Mouse (Mus musculus): Measurements from ENCODE around the gene Hectd1.

Hectd1 gene

DNA sequence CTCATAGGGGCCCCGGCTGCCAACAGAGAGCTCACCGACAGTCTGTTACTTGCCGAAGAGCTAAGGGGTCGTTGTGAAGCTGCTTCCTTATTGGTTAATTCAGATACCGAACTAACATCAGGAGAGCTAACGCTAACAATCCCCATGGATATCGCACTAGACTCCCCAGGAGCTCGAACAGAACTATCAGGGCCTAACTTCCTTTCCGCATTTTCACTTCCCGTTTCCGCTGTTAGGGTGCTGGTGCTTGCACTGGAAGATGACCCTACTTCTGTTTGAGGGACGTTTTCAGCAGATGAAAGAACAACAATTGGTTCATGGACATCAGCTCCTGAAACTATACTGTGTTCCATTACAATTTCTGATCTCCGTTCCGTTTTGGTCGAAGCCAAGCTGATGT is 60.6 kb downstream of the Hectd1 start:
- no peak for DNase-seq (ENCODE audit: low spot score in 2 of 2)

DNA sequence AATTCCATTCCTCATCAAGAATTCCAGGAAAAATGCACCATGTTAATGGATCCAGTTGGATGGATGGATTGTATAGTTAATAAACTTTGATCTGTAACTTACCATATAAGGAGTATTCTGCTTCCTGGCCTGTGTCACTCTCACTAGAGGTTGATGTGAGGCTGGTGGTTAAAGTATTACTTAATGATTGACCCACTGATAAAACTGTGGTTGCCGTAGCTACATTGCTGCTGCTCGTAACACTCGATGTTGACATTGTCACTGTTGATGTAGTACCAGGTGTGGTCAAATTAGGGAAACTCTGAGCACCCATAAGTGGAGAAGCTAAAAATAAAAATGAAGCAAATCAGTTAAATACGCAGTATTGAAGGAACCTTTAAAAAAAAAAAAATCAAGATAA is 61.9 kb downstream of the Hectd1 start:
- no peak for DNase-seq (ENCODE audit: low spot score in 2 of 2)

DNA sequence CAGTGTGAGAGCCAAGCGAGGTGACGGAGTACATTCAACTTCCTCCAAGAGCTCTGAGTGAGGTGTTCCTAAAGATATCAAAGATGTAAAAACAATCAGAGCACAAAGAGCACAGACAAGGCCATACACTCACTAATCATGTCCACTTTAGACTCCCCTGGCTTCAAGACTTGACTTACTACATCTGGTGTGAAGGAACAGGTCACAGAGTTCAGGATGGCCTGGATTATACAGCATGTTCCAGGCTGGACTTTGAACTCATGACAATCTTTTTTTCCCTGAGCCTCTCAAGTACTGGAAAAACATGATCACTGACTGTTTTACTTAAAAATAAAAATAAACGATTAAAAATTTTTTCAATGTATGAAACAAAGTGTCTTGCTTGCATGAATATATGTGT is 70.0 kb downstream of the Hectd1 start:
- DNase-seq (ENCODE audit: low spot score in 2 of 2), result no peak

DNA sequence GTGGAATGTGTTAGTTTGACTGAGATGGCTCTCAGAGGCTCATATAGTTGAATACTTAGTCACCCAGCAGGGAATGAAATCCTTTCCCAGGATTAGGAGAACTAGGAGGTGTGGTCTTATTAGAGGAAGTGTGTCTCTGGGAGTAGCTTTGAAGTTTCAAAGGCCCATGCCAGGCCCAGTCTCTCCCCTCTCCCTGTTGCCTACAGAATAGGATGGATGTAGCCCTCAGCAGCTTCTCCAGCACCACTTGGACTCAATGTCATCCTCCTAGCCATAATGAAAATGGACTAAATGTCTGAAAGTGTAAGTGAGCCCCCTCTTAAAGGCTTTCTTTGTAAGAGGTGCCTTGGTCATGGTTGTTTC is 72.8 kb downstream of the Hectd1 start:
- DNase-seq (ENCODE audit: low spot score in 2 of 2), result no peak

DNA sequence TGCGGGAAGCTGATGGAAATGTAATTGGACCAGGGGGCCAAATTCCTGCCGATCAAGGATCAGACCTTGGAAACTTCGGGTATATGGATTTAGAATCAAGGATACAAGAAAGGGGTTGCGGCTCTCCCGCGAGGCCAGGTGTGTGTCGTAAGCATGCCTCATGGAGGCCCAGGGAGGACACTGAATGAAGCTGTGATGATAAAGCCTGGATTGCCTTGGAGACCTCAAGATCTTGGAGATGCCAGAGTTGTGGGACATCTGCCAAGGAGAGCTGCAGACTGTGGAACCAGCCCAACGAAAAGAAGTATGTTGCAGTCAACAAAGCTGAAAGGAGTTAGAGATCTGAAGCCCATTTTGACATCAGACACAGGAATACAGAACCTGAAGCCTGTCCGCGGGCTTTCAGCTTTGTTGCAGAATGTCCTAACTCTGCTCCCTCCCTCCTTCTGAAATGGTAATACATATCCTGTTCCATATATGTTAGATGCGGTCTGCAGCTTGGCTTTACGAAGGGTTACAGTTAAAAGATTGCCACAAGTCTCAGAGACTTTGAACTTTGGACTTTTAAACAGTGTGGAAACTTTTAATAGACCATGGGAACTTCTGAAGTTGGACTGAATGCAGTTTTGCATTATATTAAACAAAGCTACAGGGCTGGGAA is 73.3 kb downstream of the Hectd1 start:
- DNase-seq (ENCODE audit: low spot score in 2 of 2), result no peak

DNA sequence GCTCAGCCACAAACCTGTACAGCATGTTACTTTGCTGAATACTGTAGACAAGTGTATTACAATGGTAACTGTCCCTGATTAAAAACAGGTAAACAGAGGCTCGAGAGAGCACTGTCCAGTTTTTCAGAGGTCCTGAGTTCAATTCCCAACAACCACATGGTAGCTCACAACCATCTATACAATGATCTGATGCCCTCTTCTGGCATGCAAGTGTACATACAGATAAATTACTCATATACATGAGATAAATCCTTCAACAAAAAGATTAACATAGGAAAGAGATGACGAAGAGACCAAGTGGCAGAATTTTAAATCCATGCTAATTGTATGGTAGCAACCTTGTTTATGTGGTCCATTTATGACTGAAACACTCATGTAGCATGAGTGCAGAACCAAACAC is 82.0 kb downstream of the Hectd1 start:
- DNase-seq (ENCODE audit: low spot score in 2 of 2), result no peak

DNA sequence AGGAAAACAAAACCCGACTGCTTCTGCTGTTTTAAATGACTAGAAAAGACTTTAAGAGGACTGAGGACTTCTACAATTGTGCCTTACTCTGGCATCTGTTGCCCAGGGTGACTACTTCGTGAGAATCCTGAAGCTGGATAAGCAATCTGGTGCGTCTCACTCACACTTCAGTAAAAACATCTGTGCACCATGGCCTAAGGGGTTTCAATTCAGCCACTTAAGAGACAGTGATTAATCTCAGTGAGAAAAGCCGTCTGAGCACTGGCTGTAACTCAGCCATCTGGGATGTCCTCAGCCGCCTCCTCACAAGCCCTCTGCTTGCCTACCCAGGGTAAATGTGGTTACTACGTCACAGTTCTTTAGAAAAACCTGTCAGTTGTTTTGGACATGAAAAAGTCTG is 84.4 kb downstream of the Hectd1 start:
- DNase-seq (ENCODE audit: low spot score in 2 of 2), result no peak

DNA sequence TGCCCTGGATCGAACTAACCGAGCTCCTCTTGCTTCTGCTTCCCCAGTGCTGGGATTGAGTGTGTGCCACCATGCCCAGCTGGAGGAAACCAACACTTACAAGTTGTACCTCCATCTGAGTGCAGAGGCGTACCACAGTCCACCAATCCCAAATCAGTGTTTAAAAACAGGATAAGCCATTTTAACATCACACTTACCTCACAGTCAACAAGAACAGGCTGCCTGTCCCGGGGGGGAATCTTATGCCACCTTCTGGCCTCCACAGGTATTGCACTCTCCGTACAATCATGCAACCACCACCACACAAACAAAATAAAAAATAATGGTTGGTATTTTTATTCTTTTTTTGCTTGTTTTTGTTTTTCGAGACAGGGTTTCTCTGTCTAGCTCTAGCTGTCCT is 87.6 kb downstream of the Hectd1 start:
- peak in 1 of 2 experiments; percentile 36 for DNase-seq (ENCODE audit: low spot score in 2 of 2)

DNA sequence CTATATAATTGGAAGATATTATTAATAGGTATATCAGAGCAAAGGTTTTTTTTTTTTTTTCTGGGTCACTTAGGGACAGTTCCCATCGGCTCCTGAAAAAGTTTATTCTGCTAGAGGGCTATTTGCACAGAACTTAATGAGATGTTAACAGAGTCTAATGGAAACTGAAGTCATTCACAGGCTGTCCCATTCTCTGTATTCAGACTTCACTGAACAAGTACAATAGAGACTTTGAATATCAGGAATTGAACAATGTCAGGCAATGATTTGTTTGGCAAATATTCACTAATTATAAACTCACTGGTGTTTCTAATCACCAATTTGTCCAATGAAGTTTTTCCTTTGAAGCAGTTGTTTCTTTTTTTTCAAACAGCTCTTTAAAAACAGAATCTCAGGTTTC is 92.5 kb downstream of the Hectd1 start:
- no peak for DNase-seq (ENCODE audit: low spot score in 2 of 2)

DNA sequence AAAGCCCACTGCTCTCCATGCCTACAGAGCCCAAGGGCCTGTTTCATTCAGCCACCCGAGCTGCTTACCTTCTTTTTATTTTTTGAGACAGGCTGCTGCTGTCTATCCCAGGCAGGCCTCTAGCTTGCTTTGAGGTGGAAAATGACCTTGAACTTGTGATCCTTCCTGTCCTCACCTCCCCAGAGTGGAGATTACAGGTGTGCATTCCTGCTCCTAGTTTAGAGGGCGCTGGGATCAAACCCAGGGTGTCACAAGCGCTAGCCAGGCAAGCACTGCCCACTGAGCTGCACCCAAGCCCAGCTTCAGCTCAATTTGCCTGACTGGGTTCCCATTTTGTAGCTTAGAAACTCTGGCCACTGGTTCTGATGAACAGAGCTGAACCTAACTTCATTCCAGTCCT is 93.0 kb downstream of the Hectd1 start:
- no peak for DNase-seq (ENCODE audit: low spot score in 2 of 2)

DNA sequence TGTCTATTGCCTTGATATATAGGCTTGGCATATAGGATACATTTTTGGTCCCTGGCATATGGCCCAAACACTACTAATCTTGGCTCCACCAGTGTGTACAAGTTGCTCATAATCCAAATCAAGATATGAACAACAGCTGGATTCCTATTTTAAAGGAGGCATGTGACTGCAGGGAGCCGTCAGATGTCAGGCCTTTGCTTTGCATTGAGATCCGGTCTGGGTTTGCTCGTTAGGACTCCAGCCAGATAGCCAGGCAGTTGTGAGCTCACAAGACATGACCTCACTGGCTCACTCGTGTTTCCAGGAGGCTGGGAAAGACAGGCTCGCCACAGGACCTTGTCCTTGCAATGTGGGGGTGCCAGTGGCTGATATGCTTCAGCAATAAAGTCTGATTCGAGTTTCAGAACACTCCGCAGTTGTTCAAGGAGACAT is 93.5 kb downstream of the Hectd1 start:
- DNase-seq (ENCODE audit: low spot score in 2 of 2), result no peak

DNA sequence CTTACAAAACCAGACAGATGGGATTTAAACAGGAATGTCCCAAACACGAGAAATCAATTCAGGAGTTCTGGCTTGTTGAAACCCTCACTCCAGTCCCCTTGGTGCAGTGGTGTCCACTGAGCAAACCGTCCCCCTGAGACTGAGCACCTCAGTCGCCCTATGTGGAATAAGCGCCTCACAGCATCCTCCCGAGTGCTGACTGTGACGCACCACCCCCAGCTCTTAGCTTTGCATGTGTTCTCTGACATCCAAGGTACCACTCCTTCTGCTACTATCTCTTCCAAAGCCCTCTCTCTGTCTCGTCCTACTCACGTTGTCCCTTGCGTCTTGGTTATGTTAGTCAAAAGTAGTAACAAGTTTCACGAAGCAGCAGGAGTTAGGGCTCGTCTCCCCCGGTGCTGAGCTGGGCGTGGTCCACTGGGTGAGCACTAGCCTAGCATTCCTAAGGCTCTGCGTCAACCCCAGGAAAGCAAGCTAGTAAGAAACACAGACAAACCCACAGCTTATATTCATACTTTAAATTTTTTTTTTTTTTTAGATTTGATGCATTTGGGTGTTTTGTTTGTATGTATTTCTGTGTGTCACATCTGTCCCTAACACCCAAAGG is 94.6 kb downstream of the Hectd1 start:
- DNase-seq (ENCODE audit: low spot score in 2 of 2), result no peak

DNA sequence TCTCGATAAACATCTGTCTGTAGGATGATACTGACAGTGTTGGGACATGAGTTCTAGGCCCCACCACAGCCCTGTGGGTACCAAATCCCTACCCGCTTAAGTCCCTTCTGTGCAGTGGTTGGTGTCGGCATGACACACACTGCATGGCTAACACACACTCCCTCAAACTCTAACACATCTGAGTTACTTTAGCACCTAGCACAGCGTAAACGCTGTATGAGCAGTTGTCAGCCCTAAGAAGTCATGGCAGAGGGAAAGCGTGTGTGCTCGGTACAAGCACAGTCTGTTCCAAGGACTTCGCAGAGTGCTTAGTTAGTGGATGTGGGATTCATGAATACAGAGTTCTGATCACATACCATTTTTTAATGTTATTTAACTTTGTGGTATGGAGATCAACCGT is 99.5 kb downstream of the Hectd1 start:
- no peak for DNase-seq (ENCODE audit: low spot score in 2 of 2)

DNA sequence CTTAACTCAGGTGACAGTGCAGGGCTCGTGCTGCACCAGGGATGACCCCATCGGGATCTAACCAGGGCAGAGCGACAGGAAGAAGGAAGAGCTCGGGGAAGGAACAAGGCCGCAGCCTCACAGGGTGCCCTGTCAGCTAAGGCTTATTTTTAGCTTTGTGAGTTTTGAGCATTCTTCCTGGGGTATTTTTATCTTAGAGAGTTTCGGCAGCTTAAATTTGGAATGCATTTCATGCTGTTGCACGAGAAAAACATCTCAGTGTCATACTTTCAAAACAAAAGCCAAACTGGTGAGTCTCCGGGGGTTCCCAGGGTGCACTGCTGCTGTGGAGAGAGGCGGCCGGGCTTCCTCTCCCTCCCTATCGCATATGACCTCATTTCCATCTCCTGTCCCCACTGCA is 100.3 kb downstream of the Hectd1 start:
- no peak for DNase-seq (ENCODE audit: low spot score in 2 of 2)

DNA sequence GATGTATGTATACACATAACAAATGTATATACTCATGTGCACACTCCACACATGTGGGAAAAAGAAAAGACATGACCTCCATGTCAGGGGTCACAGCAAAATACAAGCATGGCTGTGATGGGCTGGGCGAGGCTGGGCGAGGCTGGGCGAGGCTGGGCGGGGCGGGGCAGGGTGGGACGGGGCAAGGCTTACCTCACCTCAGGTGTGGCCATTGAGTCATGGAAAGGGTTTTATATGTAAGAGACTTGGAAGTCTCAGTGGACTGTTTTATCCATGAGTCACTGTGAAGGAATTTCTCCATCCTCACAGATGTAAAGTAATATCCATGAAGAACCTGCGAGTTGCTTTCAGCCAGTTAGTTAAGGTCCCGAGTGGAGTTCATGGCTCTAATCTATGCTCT is 107.5 kb downstream of the Hectd1 start:
- DNase-seq (ENCODE audit: low spot score in 2 of 2), result no peak

DNA sequence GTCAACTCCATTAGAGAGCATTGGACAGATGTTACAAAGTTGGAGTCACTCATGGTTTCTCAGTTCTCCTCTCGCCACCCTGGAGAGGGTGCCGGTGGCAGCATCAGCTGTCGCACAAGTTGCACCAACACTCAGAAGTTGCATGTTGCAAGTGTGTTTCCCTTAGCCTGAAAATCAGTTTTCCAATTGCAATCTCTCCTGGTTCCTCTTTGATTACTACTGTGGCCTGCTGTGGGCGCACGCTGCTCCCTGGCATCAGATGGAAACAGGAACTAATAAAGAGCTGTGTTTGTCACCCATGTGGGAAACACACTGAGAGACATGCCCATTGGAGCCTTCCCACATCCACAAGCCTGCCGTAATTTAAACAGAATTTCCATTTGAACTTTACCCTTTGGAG is 110.7 kb downstream of the Hectd1 start:
- no peak for DNase-seq (ENCODE audit: low spot score in 2 of 2)

DNA sequence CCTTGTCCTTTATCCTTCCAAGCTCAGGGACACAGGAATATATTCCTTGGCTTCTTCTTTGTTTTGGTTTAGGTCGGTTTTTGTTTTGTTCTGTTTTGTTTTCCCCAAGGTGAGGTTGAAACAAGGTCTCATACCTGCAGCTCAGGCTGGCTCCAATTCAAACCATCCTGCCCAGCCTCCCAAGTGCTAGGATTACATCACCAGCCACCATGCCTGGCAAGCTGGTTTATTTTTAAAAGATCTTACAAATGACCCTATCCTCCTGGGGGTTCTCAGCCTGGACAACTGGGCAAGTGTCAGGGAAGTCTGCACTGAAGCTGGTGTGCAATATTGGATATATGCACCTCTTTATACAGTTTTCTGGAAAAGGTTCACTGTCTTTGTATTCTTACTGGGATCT is 116.7 kb downstream of the Hectd1 start:
- DNase-seq (ENCODE audit: low spot score in 2 of 2), result no peak

DNA sequence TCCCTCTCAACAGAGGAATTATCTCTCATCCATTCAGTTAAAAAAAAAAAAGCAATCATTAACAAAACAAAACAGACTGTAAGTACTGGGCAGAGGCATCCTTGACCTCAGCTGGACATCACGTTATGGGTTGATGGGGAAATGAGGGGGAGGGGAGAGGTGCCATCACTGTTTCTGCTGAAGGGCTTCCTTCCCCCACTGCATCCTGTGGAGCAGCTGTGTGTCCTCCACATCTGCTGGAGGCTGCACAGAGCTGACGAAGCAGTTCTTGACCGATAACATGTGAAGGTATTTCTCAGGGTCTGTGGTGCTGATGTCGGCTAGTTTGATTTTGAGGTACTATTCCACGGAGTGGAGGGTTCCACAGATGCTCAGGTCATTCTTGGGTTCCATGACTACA is 119.2 kb downstream of the Hectd1 start:
- DNase-seq (ENCODE audit: low spot score in 2 of 2), result no peak

DNA sequence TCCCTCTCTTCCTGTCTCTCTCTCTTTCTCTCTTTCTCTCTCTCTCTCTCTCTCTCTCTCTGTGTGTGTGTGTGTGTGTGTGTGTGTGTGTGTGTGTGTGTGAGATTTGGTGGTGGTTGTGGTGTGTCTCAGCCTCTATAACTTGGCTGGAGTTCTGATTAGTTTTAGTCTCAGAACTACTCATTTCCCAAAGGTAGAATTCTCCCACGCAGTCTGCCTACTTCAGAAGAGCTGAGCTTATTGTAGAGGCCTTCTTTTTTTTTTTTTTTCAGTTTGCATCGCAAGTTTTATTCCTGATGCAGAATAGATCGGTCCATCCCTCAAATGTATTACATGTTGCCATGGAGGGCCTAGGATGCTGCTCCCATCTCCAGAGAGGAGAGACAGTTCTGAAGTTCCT is 119.6 kb downstream of the Hectd1 start:
- no peak for DNase-seq (ENCODE audit: low spot score in 2 of 2)

DNA sequence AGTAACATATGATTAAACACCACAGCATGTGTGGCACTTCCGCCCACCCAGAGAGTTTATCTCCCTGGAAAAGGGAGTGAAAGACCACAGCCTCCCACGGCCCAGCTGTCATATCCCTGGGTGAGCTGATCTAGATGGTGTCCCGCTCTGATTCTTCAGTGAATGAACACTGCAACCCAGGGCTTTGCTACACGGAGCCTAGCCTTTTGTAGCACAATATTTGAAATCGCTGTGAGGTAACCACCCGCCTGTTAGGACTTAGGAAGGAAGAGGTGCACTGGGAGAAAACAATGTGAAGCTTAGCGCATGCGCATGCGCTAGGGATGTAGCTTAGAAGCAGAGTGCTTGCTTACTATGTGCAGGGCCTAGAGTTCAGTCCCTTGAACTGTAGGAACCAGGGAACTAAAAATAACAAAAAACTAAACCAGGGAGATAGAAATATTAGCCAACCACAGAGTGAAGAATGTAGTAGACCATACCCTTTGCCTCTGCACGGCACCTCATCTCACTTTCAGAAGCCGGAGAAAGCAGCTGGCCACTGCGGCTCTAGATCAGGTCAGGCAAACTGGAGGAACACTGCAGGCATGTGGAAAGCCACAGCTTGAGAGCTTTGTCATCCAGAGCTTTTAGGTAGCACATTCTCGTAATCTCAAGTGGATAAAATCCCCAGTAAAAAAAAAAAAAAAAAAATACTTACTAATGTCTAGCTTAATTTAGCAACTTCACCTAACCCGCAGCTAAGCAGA is 120.2 kb downstream of the Hectd1 start:
- DNase-seq (ENCODE audit: low spot score in 2 of 2), result no peak

DNA sequence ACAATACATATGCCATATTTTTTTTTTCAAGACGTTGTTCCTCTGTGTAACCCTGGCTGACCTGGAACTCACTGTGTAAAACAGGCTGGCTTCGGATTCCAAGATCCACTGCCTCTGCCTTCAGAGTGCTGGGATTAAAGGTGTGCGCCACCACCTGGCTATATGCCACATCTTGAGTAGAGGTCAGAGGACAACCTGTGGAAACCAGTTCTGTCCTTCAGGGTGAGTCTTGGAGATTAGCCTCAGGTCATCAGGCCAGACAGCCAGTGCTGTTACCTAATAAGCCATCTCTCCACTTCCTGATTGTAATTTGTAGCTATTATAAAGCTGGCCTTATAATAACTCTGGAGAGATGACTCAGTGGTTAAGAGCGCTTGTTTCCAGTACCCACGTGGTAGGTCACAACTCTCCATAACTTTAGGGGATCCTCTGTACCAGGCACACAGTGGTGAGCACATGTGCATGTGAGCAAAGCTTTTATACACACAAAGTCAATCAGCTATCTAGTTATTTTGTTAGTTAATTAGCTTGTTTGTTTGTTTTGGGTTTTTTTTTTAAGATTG is 122.6 kb downstream of the Hectd1 start:
- no peak for DNase-seq (ENCODE audit: low spot score in 2 of 2)

DNA sequence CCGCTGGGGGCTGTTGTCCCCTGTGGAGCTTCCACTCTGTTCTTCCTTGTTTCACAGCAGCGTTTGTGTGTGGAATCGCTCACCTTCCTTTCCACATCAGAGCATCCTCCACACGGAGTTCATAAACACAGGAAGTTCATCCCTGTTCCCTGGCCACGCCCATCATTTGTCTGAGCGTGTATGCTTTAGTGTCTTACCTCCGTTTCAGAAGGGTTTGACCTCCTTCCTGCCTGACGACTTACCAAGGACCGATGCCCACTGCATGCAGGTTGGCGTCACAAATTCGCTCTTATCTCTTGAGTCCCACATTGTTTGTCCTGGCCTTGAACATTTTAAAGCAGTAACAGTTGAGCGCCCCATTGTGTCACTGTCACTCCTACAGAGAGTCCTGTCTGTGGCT is 123.6 kb downstream of the Hectd1 start:
- no peak for DNase-seq (ENCODE audit: low spot score in 2 of 2)

DNA sequence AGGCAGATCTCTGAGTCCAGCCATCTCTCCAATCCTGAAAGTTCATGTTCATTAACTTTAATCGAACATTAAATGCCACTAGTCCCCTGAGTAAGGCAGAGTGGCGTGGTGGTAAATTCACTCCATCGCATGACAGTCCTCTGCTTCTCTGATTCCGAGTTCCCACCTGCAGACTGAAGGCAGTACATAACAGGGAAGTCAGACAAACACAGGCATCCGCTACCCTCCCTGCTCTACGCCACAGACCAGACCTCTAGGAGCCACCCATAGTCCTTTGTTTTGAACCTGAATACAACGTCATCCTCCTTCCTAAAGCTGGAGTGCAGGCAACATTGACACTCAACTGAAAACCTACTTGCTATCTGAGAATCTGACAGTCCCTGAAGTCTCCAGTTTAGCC is 124.8 kb downstream of the Hectd1 start:
- DNase-seq (ENCODE audit: low spot score in 2 of 2), result no peak

All from cerebellum, postnatal 4 days (tissue).